Mouse (Mus musculus) liver, embryonic 14.5 days (tissue): ENCODE data around the gene Mcm2.
A peak's percentile ranks its signal among the peaks of the same experiment; 100 is the strongest.

Source experiments
- CTCF ChIP-seq: IDR thresholded peaks from 2 replicates; pipeline ENCODE4 v1.5.1; 2016; ENCODE audit warnings: antibody characterized with exemption, low read depth, control low read depth
- EP300 ChIP-seq: IDR thresholded peaks from 2 replicates; pipeline ENCODE4 v1.6.1; 2016; ENCODE audit warnings: antibody characterized with exemption, low read depth

- peak; percentile 68 for TF ChIP-seq CTCF
- 0 out of 2 replicates have a peak, but pooled peaks have one; percentile 19 for TF ChIP-seq EP300
These were observed 56.5 kb downstream of the Mcm2 start, which contains the start of gene Abtb1 for GRCm38 (mm10) chr6:88841781-88842689.
